Mouse (Mus musculus): ENCODE data around the gene Zer1.

- TF ChIP-seq CTCF (IDR thresholded peaks at IDR 0.05; ENCODE audit: insufficient read depth, low read length) (no peak), POLR2A (IDR thresholded peaks at IDR 0.05; ENCODE audit: borderline replicate concordance, extremely low read depth, low read depth, low read length) (peak; percentile 97; the same call in 1 of the 2 replicates)
These were observed 9.4 kb upstream of the Zer1 start, which contains the start of gene Tbc1d13 for GRCm38 (mm10) chr2:30133613-30134377.
